Mouse (Mus musculus): Measurements from ENCODE around the gene Klrc2. TPM values are rescaled to one million over a fixed set of nuclear protein-coding genes. Genes with fewer than 3 reads are reported as not detected.

Gene Klrc2
- polyA plus RNA-seq, 2 experiments = not detected

- TF ChIP-seq CTCF (IDR thresholded peaks at IDR 0.05; ENCODE audit: low read depth) (no peak), EP300 (IDR thresholded peaks at IDR 0.05; ENCODE audit: low read depth) (no peak)
- no peak within 1 kb of the TSS for H3K4me3 ChIP-seq (ENCODE audit: insufficient read depth in 1 of 2, low read depth in 2 of 2, low read length in 2 of 2)
- no peaks in the 10 kb centered on the region for H3K27me3 ChIP-seq (ENCODE audit: control insufficient read depth, insufficient read depth, low read length)
- H3K4me2 ChIP-seq (ENCODE audit: low read depth) = no peak within 1 kb of the TSS
- no peaks in the 10 kb centered on the region for H3K4me1 ChIP-seq (replicated peaks; ENCODE audit: control insufficient read depth in 2 of 2, insufficient read depth in 2 of 2, low read length in 1 of 2)
- H3K9me3 ChIP-seq (ENCODE audit: control insufficient read depth, low read length) = no peaks in the 10 kb centered on the region
- WGBS (ENCODE audit: insufficient replicate concordance) = 39% methylated on average over 4 of the region's 4 CpGs
- no peak within 1 kb of the TSS for H3K27ac ChIP-seq
- no peak for ATAC-seq (ENCODE audit: insufficient read depth)
- no peaks in the 10 kb centered on the region for H3K36me3 ChIP-seq (replicated peaks; ENCODE audit: control insufficient read depth, insufficient read depth, low read depth)
- H3K9ac ChIP-seq (replicated peaks) = no peak within 1 kb of the TSS
- no peak for DNase-seq (ENCODE audit: low read depth in 3 of 3, low spot score in 3 of 3)
These were observed 36.8 kb downstream of the Klrc2 start, which contains the start of gene Klrk1 for GRCm38 (mm10) chr6:129623735-129624134. Gene Klrk1, minus strand, starts transcription at chr6:129623864.

GRCm38 (mm10) chr6:129608372-129608771 is 52.1 kb downstream of the Klrc2 start:
- Histone ChIP-seq H3K4me2 (ENCODE audit: low read depth) (no peak overlapping the region), H3K27ac (no peak overlapping the region), H3K4me3 (ENCODE audit: insufficient read depth in 1 of 2, low read depth in 2 of 2, low read length in 2 of 2) (no peak overlapping the region), H3K9me3 (ENCODE audit: control insufficient read depth, low read length) (no peaks in the 10 kb centered on the region), H3K27me3 (ENCODE audit: control insufficient read depth, insufficient read depth, low read length) (no peaks in the 10 kb centered on the region), H3K36me3 (replicated peaks; ENCODE audit: control insufficient read depth, insufficient read depth, low read depth) (no peaks in the 10 kb centered on the region), H3K9ac (replicated peaks) (no peak overlapping the region), H3K4me1 (replicated peaks; ENCODE audit: control insufficient read depth in 2 of 2, insufficient read depth in 2 of 2, low read length in 1 of 2) (no peaks in the 10 kb centered on the region)
- ATAC-seq (ENCODE audit: insufficient read depth) (no peak), DNase-seq (ENCODE audit: low read depth in 3 of 3, low spot score in 3 of 3) (no peak)
- no peak for TF ChIP-seq EP300 (IDR thresholded peaks at IDR 0.05; ENCODE audit: low read depth)

Small RNA genes within 50 kb of the gene (microRNA-seq; reads per million reads assigned to microRNA genes)
- not detected for gene Mir680-1

Other genes starting within 250 kb of the Klrc2 start
- 0.03 and 0.04 TPM in 2 replicates for gene Clec1a, start 208.7 kb downstream of the Klrc2 start, polyA plus RNA-seq (2012; rRNA removed)
- 0.23 and 0.28 TPM in 2 replicates for gene Clec1a, start 208.7 kb downstream of the Klrc2 start, polyA plus RNA-seq (2014; fragmentation: Nextera tagmentation; extraction: Ambion mirVana)
- gene Olr1, start 153.5 kb downstream of the Klrc2 start, polyA plus RNA-seq (2012; rRNA removed) = 0.64 and 0.83 TPM in 2 replicates
- gene Olr1, start 153.5 kb downstream of the Klrc2 start, polyA plus RNA-seq (2014; fragmentation: Nextera tagmentation; extraction: Ambion mirVana) = 0.57 and 0.81 TPM in 2 replicates
- 0.01 TPM in 1 of 2 replicates, not detected in the other for gene Tmem52b, start 148.1 kb downstream of the Klrc2 start, polyA plus RNA-seq (2012; rRNA removed)
- gene Tmem52b, start 148.1 kb downstream of the Klrc2 start, polyA plus RNA-seq (2014; fragmentation: Nextera tagmentation; extraction: Ambion mirVana) = not detected in 2 replicates
- 15.1 and 19.2 TPM in 2 replicates for gene Gabarapl1, start 127.5 kb downstream of the Klrc2 start, polyA plus RNA-seq (2012; rRNA removed)
- gene Gabarapl1, start 127.5 kb downstream of the Klrc2 start, polyA plus RNA-seq (2014; fragmentation: Nextera tagmentation; extraction: Ambion mirVana) = 8.2 and 9.1 TPM in 2 replicates
- 0.03 TPM in 1 of 2 replicates, not detected in the other for gene Klre1, start 82.8 kb downstream of the Klrc2 start, polyA plus RNA-seq (2012; rRNA removed)
- gene Klre1, start 82.8 kb downstream of the Klrc2 start, polyA plus RNA-seq (2014; fragmentation: Nextera tagmentation; extraction: Ambion mirVana) = not detected in 2 replicates
- 0.19 and 0.23 TPM in 2 replicates for gene Klrd1, start 68.9 kb downstream of the Klrc2 start, polyA plus RNA-seq (2012; rRNA removed)
- 0.37 and 0.50 TPM in 2 replicates for gene Klrd1, start 68.9 kb downstream of the Klrc2 start, polyA plus RNA-seq (2014; fragmentation: Nextera tagmentation; extraction: Ambion mirVana)
- gene Klrk1, start 36.8 kb downstream of the Klrc2 start, polyA plus RNA-seq (2012; rRNA removed) = 0.09 and 0.26 TPM in 2 replicates
- 0.48 and 0.59 TPM in 2 replicates for gene Klrk1, start 36.8 kb downstream of the Klrc2 start, polyA plus RNA-seq (2014; fragmentation: Nextera tagmentation; extraction: Ambion mirVana)
- gene Klrc3, start 17.4 kb downstream of the Klrc2 start, polyA plus RNA-seq (2012; rRNA removed) = not detected in 2 replicates
- gene Klrc3, start 17.4 kb downstream of the Klrc2 start, polyA plus RNA-seq (2014; fragmentation: Nextera tagmentation; extraction: Ambion mirVana) = not detected in 2 replicates
- 0.08 and 0.19 TPM in 2 replicates for gene Klrc1, start 18.3 kb upstream of the Klrc2 start, polyA plus RNA-seq (2012; rRNA removed)
- 0.08 and 0.14 TPM in 2 replicates for gene Klrc1, start 18.3 kb upstream of the Klrc2 start, polyA plus RNA-seq (2014; fragmentation: Nextera tagmentation; extraction: Ambion mirVana)
- gene Klri1, start 56.4 kb upstream of the Klrc2 start, polyA plus RNA-seq (2012; rRNA removed) = not detected in 2 replicates
- gene Klri1, start 56.4 kb upstream of the Klrc2 start, polyA plus RNA-seq (2014; fragmentation: Nextera tagmentation; extraction: Ambion mirVana) = not detected in 2 replicates
- not detected in 2 replicates for gene Klri2, start 79.8 kb upstream of the Klrc2 start, polyA plus RNA-seq (2012; rRNA removed)
- not detected in 2 replicates for gene Klri2, start 79.8 kb upstream of the Klrc2 start, polyA plus RNA-seq (2014; fragmentation: Nextera tagmentation; extraction: Ambion mirVana)
- not detected in 2 replicates for gene Gm156, start 123.6 kb upstream of the Klrc2 start, polyA plus RNA-seq (2012; rRNA removed)
- gene Gm156, start 123.6 kb upstream of the Klrc2 start, polyA plus RNA-seq (2014; fragmentation: Nextera tagmentation; extraction: Ambion mirVana) = not detected in 2 replicates
- gene Gm17631, start 202.0 kb upstream of the Klrc2 start, polyA plus RNA-seq (2012; rRNA removed) = not detected in 2 replicates
- not detected in 2 replicates for gene Gm17631, start 202.0 kb upstream of the Klrc2 start, polyA plus RNA-seq (2014; fragmentation: Nextera tagmentation; extraction: Ambion mirVana)
- gene Klra17, start 216.0 kb upstream of the Klrc2 start, polyA plus RNA-seq (2012; rRNA removed) = not detected in 2 replicates
- gene Klra17, start 216.0 kb upstream of the Klrc2 start, polyA plus RNA-seq (2014; fragmentation: Nextera tagmentation; extraction: Ambion mirVana) = 0.17 TPM in 1 of 2 replicates, not detected in the other